Mouse (Mus musculus): ENCODE data around the gene Ncstn.

Gene Ncstn

DNA sequence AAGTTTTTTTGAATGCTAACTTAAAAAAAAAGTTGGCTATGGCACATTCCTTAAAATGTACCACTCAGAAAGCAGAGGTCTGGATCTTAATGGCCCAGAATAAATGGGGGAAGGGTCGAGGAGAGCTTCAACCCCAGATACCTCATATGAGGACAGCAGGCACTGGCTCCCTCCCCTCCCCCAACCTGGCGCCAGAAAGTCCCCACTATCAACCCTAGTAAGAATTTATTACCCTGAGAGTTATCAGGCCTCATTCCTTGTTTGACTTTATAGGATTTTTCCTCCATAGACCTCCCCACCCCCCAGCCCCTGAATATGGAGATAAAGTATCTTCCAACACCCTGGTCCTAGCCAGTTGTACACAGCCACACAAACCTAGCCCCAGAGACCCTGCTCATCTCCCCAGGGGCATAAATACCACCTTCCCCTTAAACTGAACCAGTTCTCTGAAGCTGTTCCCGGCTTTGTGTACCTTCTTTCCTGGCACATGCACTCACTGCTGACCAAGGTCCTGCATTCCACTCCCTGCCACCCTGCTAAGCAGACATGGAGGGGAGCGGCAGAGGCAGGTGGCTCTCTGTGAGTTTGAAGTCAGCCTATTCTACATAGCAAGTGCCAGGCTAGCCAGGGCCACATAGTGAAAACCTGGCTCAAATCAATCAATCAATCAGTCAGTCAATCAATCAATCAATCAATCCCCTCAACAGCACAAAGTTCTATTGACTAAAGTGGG, 19.1 kb downstream of the Ncstn start:
- Histone ChIP-seq H3K9me3 (ENCODE audit: low read length) (no peaks in the 10 kb centered on the region), H3K36me3 (ENCODE audit: insufficient read depth, low read length) (peaks cover 42% of the 10 kb centered on the region), H3K4me3 (replicated peaks; ENCODE audit: low read length) (no peak overlapping the region), H3K4me1 (replicated peaks; ENCODE audit: low read depth, low read length) (peaks cover 61% of the 10 kb centered on the region), H3K27me3 (ENCODE audit: insufficient read depth, low read length) (peaks cover 7% of the 10 kb centered on the region; the same call in 1 of the 2 replicates)
- no peak for TF ChIP-seq POU5F1 (IDR thresholded peaks at IDR 0.05; ENCODE audit: borderline replicate concordance, low read length)
- TF ChIP-seq NANOG (IDR thresholded peaks at IDR 0.05; ENCODE audit: borderline replicate concordance, low read length), result no peak
- TF ChIP-seq CTCF (conservative IDR thresholded peaks at IDR 0.05; ENCODE audit: low read length), result no peak

DNA sequence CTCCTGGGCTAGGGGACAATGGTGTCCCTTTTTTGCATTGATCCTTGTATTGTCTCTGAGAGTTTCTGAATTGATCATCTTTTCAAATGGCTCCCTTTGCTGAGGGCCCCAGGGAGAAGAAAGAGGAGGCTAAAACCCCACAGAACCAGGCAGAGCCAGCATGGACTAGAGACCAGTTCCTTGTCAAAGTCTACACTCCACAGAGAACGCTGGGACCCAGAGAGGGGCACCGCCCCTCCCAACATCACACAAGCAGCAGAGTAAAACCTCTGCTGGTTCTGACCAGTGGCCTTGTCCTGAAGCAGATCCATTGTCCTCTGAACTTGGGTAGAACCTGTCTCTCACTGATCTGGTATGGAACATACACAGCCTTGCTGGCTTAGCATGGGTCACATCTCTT, 20.5 kb downstream of the Ncstn start:
- Histone ChIP-seq H3K9me3 (ENCODE audit: low read length) (no peaks in the 10 kb centered on the region), H3K36me3 (ENCODE audit: insufficient read depth, low read length) (peaks cover 29% of the 10 kb centered on the region), H3K4me3 (replicated peaks; ENCODE audit: low read length) (no peak overlapping the region), H3K27me3 (ENCODE audit: insufficient read depth, low read length) (peaks cover 10% of the 10 kb centered on the region), H3K4me1 (replicated peaks; ENCODE audit: low read depth, low read length) (peaks cover 63% of the 10 kb centered on the region)
- TF ChIP-seq CTCF (conservative IDR thresholded peaks at IDR 0.05; ENCODE audit: low read length), result no peak
- no peak for TF ChIP-seq NANOG (IDR thresholded peaks at IDR 0.05; ENCODE audit: borderline replicate concordance, low read length)
- no peak for TF ChIP-seq POU5F1 (IDR thresholded peaks at IDR 0.05; ENCODE audit: borderline replicate concordance, low read length)

DNA sequence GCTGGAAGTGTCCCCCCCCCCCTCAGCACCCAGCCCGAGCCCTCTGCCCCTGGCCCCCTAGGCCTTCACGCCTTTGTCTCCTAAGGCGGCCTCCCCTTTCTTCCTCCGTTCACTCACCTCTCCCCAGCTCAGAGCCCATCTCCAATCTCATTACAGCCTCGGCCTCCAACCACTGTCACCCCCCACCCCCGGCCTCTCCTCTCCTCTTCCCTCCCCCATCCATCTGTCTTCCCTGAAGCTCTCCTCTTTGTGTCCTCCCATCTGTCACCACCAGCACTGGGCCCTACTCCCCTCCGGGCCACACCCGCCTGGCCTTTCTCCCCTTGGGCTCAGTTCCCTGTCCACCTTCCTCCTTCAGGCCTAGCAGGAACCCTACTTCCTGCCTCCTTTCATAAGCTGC, 21.4 kb downstream of the Ncstn start:
- peaks cover 17% of the 10 kb centered on the region for H3K27me3 ChIP-seq (ENCODE audit: insufficient read depth, low read length)
- TF ChIP-seq CTCF (conservative IDR thresholded peaks at IDR 0.05; ENCODE audit: low read length) (no peak), NANOG (IDR thresholded peaks at IDR 0.05; ENCODE audit: borderline replicate concordance, low read length) (no peak), POU5F1 (IDR thresholded peaks at IDR 0.05; ENCODE audit: borderline replicate concordance, low read length) (no peak)
- H3K9me3 ChIP-seq (ENCODE audit: low read length), result no peaks in the 10 kb centered on the region
- peaks cover 20% of the 10 kb centered on the region for H3K36me3 ChIP-seq (ENCODE audit: insufficient read depth, low read length)
- 0 out of 2 replicates have a peak overlapping the region, but pooled peaks have one; percentile 2 for H3K4me3 ChIP-seq (replicated peaks; ENCODE audit: low read length)
- H3K4me1 ChIP-seq (replicated peaks; ENCODE audit: low read depth, low read length), result peaks cover 59% of the 10 kb centered on the region

DNA sequence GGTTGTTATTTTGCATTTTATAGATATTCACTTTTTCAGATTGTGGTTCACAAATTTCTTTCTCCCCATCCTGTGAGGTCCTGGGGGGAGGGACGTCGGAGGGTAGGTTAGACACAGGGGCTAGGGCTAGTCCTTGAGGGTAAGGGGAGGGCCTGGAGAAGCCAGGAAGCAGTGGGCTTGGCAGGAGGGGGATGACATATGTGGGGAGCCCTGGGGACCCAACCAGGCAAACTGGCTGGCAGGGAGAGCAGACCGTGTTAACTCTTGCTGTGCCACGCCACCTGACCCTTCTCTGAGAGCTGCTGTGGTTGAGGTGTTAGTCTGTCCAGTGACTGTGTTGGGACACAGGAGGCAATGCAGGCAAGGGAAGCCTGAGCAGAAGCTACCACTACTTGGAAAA, 21.9 kb downstream of the Ncstn start:
- Histone ChIP-seq H3K36me3 (ENCODE audit: insufficient read depth, low read length) (peaks cover 14% of the 10 kb centered on the region), H3K27me3 (ENCODE audit: insufficient read depth, low read length) (peaks cover 21% of the 10 kb centered on the region), H3K4me3 (replicated peaks; ENCODE audit: low read length) (no peak overlapping the region), H3K4me1 (replicated peaks; ENCODE audit: low read depth, low read length) (peaks cover 53% of the 10 kb centered on the region), H3K9me3 (ENCODE audit: low read length) (no peaks in the 10 kb centered on the region)
- TF ChIP-seq CTCF (conservative IDR thresholded peaks at IDR 0.05; ENCODE audit: low read length) (no peak), NANOG (IDR thresholded peaks at IDR 0.05; ENCODE audit: borderline replicate concordance, low read length) (no peak), POU5F1 (IDR thresholded peaks at IDR 0.05; ENCODE audit: borderline replicate concordance, low read length) (no peak)

DNA sequence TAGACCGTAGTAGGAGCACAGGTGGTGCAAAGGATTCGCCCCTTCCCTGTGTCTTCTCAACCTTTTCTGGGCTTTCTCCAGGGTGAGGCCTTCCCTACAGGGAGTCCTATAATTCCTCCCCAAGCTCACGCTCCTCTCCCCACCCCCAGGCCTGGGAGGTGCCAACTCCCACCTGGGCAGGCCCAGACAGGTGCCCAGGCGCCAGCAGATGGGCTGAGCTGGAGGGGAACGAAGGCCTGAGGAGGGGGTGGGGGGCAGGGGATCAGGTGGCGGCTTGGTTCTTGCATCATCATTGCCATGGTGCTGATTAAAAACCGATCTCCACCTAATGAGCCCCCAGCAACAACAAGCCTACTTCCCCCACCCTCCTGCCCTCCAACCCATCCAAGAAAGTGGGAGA, 23.7 kb downstream of the Ncstn start:
- peaks cover 47% of the 10 kb centered on the region for H3K4me1 ChIP-seq (replicated peaks; ENCODE audit: low read depth, low read length)
- H3K4me3 ChIP-seq (replicated peaks; ENCODE audit: low read length), result no peak overlapping the region
- TF ChIP-seq NANOG (IDR thresholded peaks at IDR 0.05; ENCODE audit: borderline replicate concordance, low read length) (no peak), CTCF (conservative IDR thresholded peaks at IDR 0.05; ENCODE audit: low read length) (no peak), POU5F1 (IDR thresholded peaks at IDR 0.05; ENCODE audit: borderline replicate concordance, low read length) (no peak)
- H3K27me3 ChIP-seq (ENCODE audit: insufficient read depth, low read length), result peaks cover 38% of the 10 kb centered on the region
- no peaks in the 10 kb centered on the region for H3K36me3 ChIP-seq (ENCODE audit: insufficient read depth, low read length)
- H3K9me3 ChIP-seq (ENCODE audit: low read length), result no peaks in the 10 kb centered on the region

DNA sequence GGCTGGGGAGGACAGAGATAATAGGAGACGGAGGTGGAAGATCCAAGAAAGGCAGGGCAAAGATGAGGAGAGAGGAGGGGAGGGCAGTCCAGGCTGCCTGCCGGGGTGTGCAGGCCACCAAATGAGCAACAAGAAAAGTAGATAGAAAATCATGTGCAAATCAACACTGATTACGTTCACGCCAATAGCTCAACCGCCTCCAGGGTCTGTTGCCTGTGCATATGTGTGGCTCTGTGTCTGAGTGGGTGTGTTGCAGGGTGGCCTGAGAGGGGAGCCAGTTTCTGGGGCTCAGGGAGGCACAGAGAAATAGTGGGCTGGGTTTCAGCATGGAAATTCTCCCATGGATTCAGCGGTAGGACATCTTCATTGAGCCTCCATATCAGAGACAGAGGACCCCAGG, 24.3 kb downstream of the Ncstn start:
- Histone ChIP-seq H3K36me3 (ENCODE audit: insufficient read depth, low read length) (no peaks in the 10 kb centered on the region), H3K27me3 (ENCODE audit: insufficient read depth, low read length) (peaks cover 44% of the 10 kb centered on the region), H3K9me3 (ENCODE audit: low read length) (no peaks in the 10 kb centered on the region), H3K4me3 (replicated peaks; ENCODE audit: low read length) (no peak overlapping the region), H3K4me1 (replicated peaks; ENCODE audit: low read depth, low read length) (peaks cover 48% of the 10 kb centered on the region)
- TF ChIP-seq POU5F1 (IDR thresholded peaks at IDR 0.05; ENCODE audit: borderline replicate concordance, low read length) (no peak), NANOG (IDR thresholded peaks at IDR 0.05; ENCODE audit: borderline replicate concordance, low read length) (no peak), CTCF (conservative IDR thresholded peaks at IDR 0.05; ENCODE audit: low read length) (no peak)

DNA sequence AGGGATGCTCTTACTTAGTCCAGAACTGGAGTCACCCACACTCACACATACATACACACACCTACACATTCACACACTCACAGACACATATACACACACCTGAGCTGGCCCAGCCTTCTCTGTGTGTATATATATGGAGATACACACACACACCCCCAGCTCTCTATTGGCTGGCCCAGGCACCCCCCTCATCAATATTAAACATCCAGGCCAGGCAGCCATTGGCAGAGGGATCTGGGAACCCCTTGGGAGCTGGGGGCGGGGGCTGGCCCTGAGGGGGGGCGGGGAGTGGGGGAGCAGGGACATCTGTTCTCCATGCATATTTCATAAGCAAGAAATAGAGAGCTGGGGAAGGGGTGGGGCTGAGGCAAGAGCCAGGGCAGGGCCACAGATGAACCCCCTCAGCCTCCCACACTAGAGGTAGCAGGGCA, 25.1 kb downstream of the Ncstn start, which contains the start of gene Nhlh1:
Gene Nhlh1 (minus strand): TSS at position 83 of the 431 bp plus-strand sequence.
- Histone ChIP-seq H3K4me1 (replicated peaks; ENCODE audit: low read depth, low read length) (peaks cover 51% of the 10 kb centered on the region), H3K27me3 (ENCODE audit: insufficient read depth, low read length) (peaks cover 49% of the 10 kb centered on the region), H3K4me3 (replicated peaks; ENCODE audit: low read length) (no peak within 1 kb of the TSS), H3K9me3 (ENCODE audit: low read length) (no peaks in the 10 kb centered on the region), H3K36me3 (ENCODE audit: insufficient read depth, low read length) (no peaks in the 10 kb centered on the region)
- TF ChIP-seq CTCF (conservative IDR thresholded peaks at IDR 0.05; ENCODE audit: low read length) (no peak), POU5F1 (IDR thresholded peaks at IDR 0.05; ENCODE audit: borderline replicate concordance, low read length) (no peak), NANOG (IDR thresholded peaks at IDR 0.05; ENCODE audit: borderline replicate concordance, low read length) (no peak)

DNA sequence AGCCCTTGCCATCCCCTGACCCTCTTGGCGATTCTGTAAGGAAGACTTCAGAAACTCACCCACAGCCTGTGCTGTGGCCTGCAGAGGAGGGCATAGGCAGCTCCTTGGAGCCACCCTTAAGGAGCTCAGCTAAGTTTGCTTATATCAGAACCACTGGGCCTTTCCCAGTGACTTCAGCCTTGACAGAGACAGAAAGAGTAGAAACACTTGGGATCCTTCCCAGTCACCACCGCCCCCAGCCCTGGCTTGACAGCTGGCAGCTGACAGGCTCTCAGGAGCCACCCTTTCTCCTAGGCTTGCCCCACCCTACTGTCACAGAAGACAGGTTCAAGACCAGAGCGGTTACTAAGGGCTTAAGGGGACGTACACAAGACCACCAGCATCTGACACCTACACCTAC, 26.3 kb downstream of the Ncstn start:
- TF ChIP-seq POU5F1 (IDR thresholded peaks at IDR 0.05; ENCODE audit: borderline replicate concordance, low read length), result no peak
- TF ChIP-seq CTCF (conservative IDR thresholded peaks at IDR 0.05; ENCODE audit: low read length), result no peak
- no peak for TF ChIP-seq NANOG (IDR thresholded peaks at IDR 0.05; ENCODE audit: borderline replicate concordance, low read length)
- H3K27me3 ChIP-seq (ENCODE audit: insufficient read depth, low read length), result peaks cover 60% of the 10 kb centered on the region
- no peaks in the 10 kb centered on the region for H3K9me3 ChIP-seq (ENCODE audit: low read length)
- H3K36me3 ChIP-seq (ENCODE audit: insufficient read depth, low read length), result no peaks in the 10 kb centered on the region
- H3K4me1 ChIP-seq (replicated peaks; ENCODE audit: low read depth, low read length), result peaks cover 44% of the 10 kb centered on the region
- no peak overlapping the region for H3K4me3 ChIP-seq (replicated peaks; ENCODE audit: low read length)
